8 mouse cellular contexts compared by ENCODE assay signal in the genomic region with DNA sequence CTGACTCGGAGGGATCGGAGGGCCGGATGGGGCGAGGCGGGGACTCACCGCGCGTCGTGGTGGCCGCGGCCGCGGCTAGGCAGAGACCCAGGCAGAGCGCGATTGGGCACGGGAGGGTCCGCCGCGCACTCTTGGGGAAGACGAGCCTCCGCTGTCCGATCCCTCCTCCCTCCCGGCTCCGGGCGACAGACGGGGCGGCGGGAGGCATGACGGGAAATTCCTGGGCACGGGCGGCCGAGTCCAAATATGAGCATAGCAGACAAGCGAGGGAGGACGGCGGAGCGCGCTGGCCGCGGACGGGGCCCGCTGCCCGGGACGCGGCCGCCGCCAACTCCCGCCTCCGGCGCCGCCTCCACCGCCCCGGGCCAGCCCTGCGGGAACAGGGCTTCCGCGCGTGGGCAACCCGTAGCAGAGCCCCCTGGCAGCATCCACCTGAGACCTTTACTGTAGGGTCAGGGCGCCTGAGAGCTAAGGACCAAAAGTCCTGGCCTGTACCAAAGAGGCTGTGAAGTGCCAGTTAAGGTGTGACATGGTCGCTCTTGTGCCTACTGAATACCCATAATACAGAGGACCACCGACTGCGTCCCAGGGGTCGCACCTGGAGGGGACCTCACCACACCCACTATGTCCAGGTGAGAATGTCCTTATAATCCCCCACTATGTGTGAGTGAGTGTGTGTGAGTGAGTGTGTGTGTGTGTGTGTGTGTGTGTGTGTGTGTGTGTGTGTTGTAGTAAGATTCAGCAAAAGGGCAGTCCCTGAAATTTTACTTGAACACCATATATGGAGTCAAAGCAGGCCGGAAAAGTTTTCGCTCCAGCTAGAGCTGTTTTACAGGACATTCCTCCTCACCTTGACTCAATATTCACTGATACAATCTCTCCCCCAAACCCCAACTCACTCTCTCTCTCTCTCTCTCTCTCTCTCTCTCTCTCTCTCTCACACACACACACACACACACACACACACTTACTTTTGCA. TPM values are rescaled to one million over a fixed set of nuclear protein-coding genes. Genes with fewer than 3 reads are reported as not detected.
DNase-seq lines count a peak whose midpoint lies in the region; ATAC-seq and TF ChIP-seq lines count a peak whose summit lies in the region.

A gene (minus strand): TSS at position 317 of the 978 bp plus-strand sequence.

- peak within 1 kb of the TSS; percentile 77 for H3K9ac ChIP-seq in hindbrain, embryonic 13.5 days

- DNase-seq in adrenal gland, adult 18-20 months (ENCODE audit: low spot score in 2 of 2), result peak; percentile 78 to 79
- DNase-seq in cerebellum, postnatal 25 days, result peak; percentile 80 to 86
- DNase-seq in gastrocnemius, adult 2 months, result peak; percentile 96
- peak; percentile 74 to 78 for DNase-seq in left cerebral cortex, adult 2 months (ENCODE audit: extremely low spot score in 1 of 2, low spot score in 2 of 2)
- DNase-seq in lung, postnatal 36 days, result peak; percentile 92
- DNase-seq in right cerebral cortex, adult 2 months (ENCODE audit: low spot score in 2 of 2), result peak; percentile 59 to 65
- no peak for DNase-seq in c-Kit-positive CD71-positive TER-119-positive erythroid progenitor cells, embryonic 14.5 days (ENCODE audit: low spot score)

- H3K4me3 ChIP-seq in gastrocnemius, adult 2 months, result peak within 1 kb of the TSS; percentile 88
- peak within 1 kb of the TSS; percentile 61 for H3K4me3 ChIP-seq in hindbrain, embryonic 13.5 days
- H3K4me3 ChIP-seq in left cerebral cortex, adult 2 months, result peak within 1 kb of the TSS; percentile 70

- TF ChIP-seq CTCF in gastrocnemius, adult 2 months (IDR thresholded peaks at IDR 0.05), result no peak
- TF ChIP-seq CTCF in left cerebral cortex, adult 2 months (IDR thresholded peaks at IDR 0.05), result no peak

- H3K27ac ChIP-seq in gastrocnemius, adult 2 months, result peak within 1 kb of the TSS; percentile 99
- no peak within 1 kb of the TSS for H3K27ac ChIP-seq in hindbrain, embryonic 13.5 days
- peak within 1 kb of the TSS; percentile 70; the same call in 1 of the 2 replicates for H3K27ac ChIP-seq in left cerebral cortex, adult 2 months

- no peaks in the 10 kb centered on the region for H3K9me3 ChIP-seq in hindbrain, embryonic 13.5 days

- peaks cover 24% of the 10 kb centered on the region for H3K4me1 ChIP-seq in hindbrain, embryonic 13.5 days (replicated peaks)

- H3K36me3 ChIP-seq in hindbrain, embryonic 13.5 days, result no peaks in the 10 kb centered on the region

- H3K4me2 ChIP-seq in hindbrain, embryonic 13.5 days, result peak within 1 kb of the TSS; percentile 96

- ATAC-seq in hindbrain, embryonic 13.5 days (ENCODE audit: low FRiP score), result peak; percentile 80

- peaks cover 35% of the 10 kb centered on the region for H3K27me3 ChIP-seq in hindbrain, embryonic 13.5 days

- WGBS in hindbrain, embryonic 13.5 days, result 4% methylated on average over 55 of the region's 64 CpGs

- intact Hi-C loops in gastrocnemius, adult 2 months (cut with DNase I), result loop anchor here (5.0 kb wide), 1 partner anchor 78 kb away; a partner anchor contains a TSS
- intact Hi-C loops in left cerebral cortex, adult 2 months (cut with DNase I), result no loop called here

RNA-seq across cellular contexts. Expression of the gene that starts here (rescaled TPM):
- 10 to 100 TPM; 42.7 to 62.5 TPM for total RNA-seq in adrenal gland, adult 18-20 months (2021)
- 100 to 1,000 TPM; 111 to 116 TPM for total RNA-seq in gastrocnemius, adult 2 months (2021)
- polyA plus RNA-seq in hindbrain, embryonic 13.5 days (2015; fragmentation: Nextera tagmentation; extraction: Ambion mirVana), result 2.3 and 2.6 TPM in 2 replicates
- total RNA-seq in left cerebral cortex, adult 2 months (2021), result 1 to 10 TPM; 6.4 to 7.2 TPM

Comparison
In these comparisons a context has a peak if more than half of its experiments do, and no peak if none do; other contexts are left out.
1. RNA of the gene that starts here (total RNA-seq): 111 to 116 TPM in gastrocnemius, adult 2 months and 42.7 to 62.5 TPM in adrenal gland, adult 18-20 months; 6.4 to 7.2 TPM in left cerebral cortex, adult 2 months; every median in the first group is over 4 times any median in the second.
2. Peak in every context shown above with its lines, with median percentiles within 50 percentile points of each other: H3K4me3 ChIP-seq.